Mouse (Mus musculus): ENCODE measurements at regions not wholly inside any gene's neighbourhood (a gene's known extent, or its start where the extent isn't known, plus 50 kb on each side); places are given as distances from the start of the nearest gene placed in this dataset.

DNA sequence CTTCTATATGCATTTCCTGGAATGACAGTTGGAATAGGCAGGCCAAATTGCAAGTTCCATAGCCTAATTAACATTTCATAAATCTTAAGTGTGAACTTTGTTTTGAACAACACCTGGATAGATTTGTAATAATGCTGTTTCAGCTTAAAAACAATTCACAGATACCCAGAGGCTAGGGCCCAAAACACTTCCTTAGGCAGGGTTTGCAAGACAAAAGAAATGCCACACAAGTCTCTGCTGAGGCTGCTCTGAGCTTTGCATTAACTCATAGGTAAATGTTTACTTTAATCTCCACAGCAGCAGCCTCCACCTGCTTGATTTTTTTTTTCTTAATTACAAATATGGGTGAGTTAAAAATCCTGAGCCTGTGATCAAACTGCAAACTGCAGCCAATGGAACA lies 118.4 kb downstream of the Gnat3 start:
- TF ChIP-seq POLR2A (IDR thresholded peaks at IDR 0.05; ENCODE audit: control insufficient read depth in 1 of 2, insufficient read depth in 1 of 2, low read depth in 1 of 2, low read length in 2 of 2, poor library complexity in 1 of 2) (no peak), BHLHE40 (IDR thresholded peaks at IDR 0.05; ENCODE audit: borderline replicate concordance, low read depth, low read length) (no peak), CTCF (IDR thresholded peaks at IDR 0.05 in 2 of 3, conservative IDR thresholded peaks at IDR 0.05 in 1 of 3; ENCODE audit: control insufficient read depth in 1 of 3, insufficient read depth in 1 of 3, low read depth in 2 of 3, low read length in 3 of 3, poor library complexity in 1 of 3, severe bottlenecking in 1 of 3) (no peak), SIN3A (IDR thresholded peaks at IDR 0.05; ENCODE audit: low read length) (no peak), POLR2AphosphoS2 (IDR thresholded peaks at IDR 0.05; ENCODE audit: low read length) (no peak), EP300 (IDR thresholded peaks at IDR 0.05; ENCODE audit: low read depth in 1 of 2, low read length in 2 of 2) (no peak), MEF2A (IDR thresholded peaks at IDR 0.05; ENCODE audit: extremely low read depth, insufficient replicate concordance, low read depth, low read length, poor library complexity, severe bottlenecking) (no peak), GABPA (IDR thresholded peaks at IDR 0.05; ENCODE audit: low read depth, low read length) (no peak), CHD2 (IDR thresholded peaks at IDR 0.05; ENCODE audit: low read length) (no peak), ZKSCAN1 (IDR thresholded peaks at IDR 0.05; ENCODE audit: low read depth, low read length) (no peak), NRF1 (IDR thresholded peaks at IDR 0.05; ENCODE audit: insufficient read depth, low read depth, low read length, poor library complexity, severe bottlenecking) (no peak)
